Mouse (Mus musculus) cerebellum, adult 2 months (tissue): ENCODE data around the gene Gclc. TPM values are rescaled to one million over a fixed set of nuclear protein-coding genes. Genes with fewer than 3 reads are reported as not detected.

Experiments
- DNase-seq, 2 experiments: peaks; one replicate each; pipeline ENCODE4 v3.0.0; 2021
- H3K27ac ChIP-seq: fragments of 200-500 bp; 2 replicates; pipeline ENCODE4 v1.5.1; 2012; ENCODE audit warnings: low read length, control low read depth, inconsistent platforms; ENCODE audit not compliant: insufficient read depth
- H3K27me3 ChIP-seq: fragments of 200-500 bp; 2 replicates; pipeline ENCODE4 v1.6.1; 2012; ENCODE audit warnings: inconsistent platforms, mild to moderate bottlenecking, low read length, moderate library complexity; ENCODE audit not compliant: control insufficient read depth, insufficient read depth
- H3K4me1 ChIP-seq: fragments of 200-500 bp; 2 replicates; pipeline ENCODE4 v1.6.1; 2011; ENCODE audit warnings: low read length; ENCODE audit not compliant: control insufficient read depth, insufficient read depth
- H3K4me3 ChIP-seq: fragments of 200-500 bp; replicated peaks from 2 replicates; pipeline ENCODE3; 2011; ENCODE audit warnings: mild to moderate bottlenecking, low read depth, low read length, control low read depth; ENCODE audit not compliant: insufficient read depth
- CTCF ChIP-seq: fragments of 200-500 bp; IDR thresholded peaks from 2 replicates; pipeline ENCODE4 v1.5.1; 2011; ENCODE audit warnings: low read depth, mild to moderate bottlenecking, control low read depth, low read length, moderate library complexity, borderline replicate concordance; ENCODE audit not compliant: insufficient read depth
- POLR2A ChIP-seq: fragments of 200-500 bp; IDR thresholded peaks from 2 replicates; pipeline ENCODE4 v1.6.1; 2011; ENCODE audit warnings: low read length, control low read depth, borderline replicate concordance; ENCODE audit not compliant: insufficient read depth
- WGBS: fragments of 180-500 bp; shearing (Covaris S2); methylation state at CpG from one replicate; pipeline ENCODE4 v1.1.7; 2018; 5-methylcytosine and 5-hydroxymethylcytosine counted together
- polyA plus RNA-seq: library from polyadenylated mRNA; depleted of rRNA; stranded (reverse); fragments of >200 nt; gene quantifications from 2 replicates; pipeline ENCODE4 v1.2.3, GENCODE M21; 2012

The Gclc gene
- polyA plus RNA-seq, 1 experiment: 40.7 TPM

GRCm38 (mm10) chr9:77750133-77751060, 3.9 kb upstream of the Gclc start:
- no peaks in the 10 kb centered on the region for H3K4me1 ChIP-seq
- no peak for TF ChIP-seq CTCF
- TF ChIP-seq POLR2A: peak; percentile 58; the same call in 1 of the 2 replicates
- no peaks in the 10 kb centered on the region for H3K27me3 ChIP-seq
- peak; percentile 95 for DNase-seq
- H3K4me3 ChIP-seq: peak overlapping the region; percentile 65
- under 1% methylated on average over 79 of the region's 79 CpGs for WGBS
- peak overlapping the region; percentile 83 for H3K27ac ChIP-seq

DNA sequence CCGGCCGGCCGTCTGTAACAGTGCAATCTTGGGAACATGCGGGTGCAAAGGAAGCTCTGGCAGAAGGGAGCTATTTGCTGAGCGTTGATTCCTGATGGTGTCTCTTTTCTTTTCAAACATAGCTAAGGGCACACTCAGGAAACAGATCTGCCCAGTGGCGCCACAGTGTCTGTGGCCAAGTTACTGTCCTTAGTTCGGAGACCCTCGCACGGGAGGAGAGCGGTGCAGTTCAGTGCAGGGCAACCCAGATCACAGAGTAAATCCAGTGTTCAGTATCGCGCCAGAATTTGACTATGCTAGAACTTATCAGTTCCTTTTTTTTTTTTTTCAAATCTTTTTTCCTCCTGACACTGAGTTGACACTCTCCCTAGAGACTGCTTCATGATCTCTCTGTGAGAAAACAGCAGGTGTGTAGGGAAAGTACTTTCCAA, 3.2 kb upstream of the Gclc start:
- Histone ChIP-seq H3K4me1 (no peaks in the 10 kb centered on the region; the same call in 1 of the 2 replicates), H3K27me3 (no peaks in the 10 kb centered on the region), H3K27ac (peak overlapping the region; percentile 83), H3K4me3 (peak overlapping the region; percentile 65)
- under 1% methylated on average over 12 of the region's 12 CpGs for WGBS
- no peak for DNase-seq
- TF ChIP-seq POLR2A: no peak
- no peak for TF ChIP-seq CTCF

DNA sequence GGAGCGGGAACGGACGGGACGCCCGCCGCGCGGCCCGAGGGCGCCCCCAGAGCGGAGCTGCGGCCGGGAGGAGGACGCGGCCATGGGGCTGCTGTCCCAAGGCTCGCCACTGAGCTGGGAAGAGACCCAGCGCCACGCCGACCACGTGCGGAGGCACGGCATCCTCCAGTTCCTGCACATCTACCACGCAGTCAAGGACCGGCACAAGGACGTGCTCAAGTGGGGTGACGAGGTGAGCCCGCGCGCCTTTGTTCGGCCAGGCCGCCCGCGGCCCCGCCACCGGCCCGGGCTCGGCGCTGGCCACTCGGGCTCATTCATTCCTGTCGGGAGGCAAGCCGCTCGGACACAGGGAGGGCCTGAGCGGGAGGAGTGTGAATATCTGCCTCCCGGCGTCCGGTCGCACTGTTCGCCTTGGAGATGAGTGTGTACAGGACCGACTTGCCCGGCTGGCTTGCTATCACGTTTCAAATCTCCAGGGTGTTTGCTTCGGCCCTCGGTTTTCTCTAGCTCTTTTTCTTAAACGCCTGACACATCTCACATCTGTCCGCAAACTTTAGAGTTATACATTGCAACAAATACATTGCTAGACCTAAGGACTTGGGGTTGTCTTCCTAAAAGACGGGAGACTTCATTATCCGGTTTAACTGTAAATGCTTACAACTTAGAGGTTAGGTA, 530 bp downstream of the Gclc start:
- peak; percentile 20; the same call in 1 of the 2 replicates for TF ChIP-seq CTCF
- no peak for TF ChIP-seq POLR2A
- Histone ChIP-seq H3K4me1 (peaks cover 5% of the 10 kb centered on the region; the same call in 1 of the 2 replicates), H3K27me3 (no peaks in the 10 kb centered on the region), H3K27ac (peak overlapping the region; percentile 60), H3K4me3 (peak overlapping the region; percentile 68)
- DNase-seq: peak; percentile 79 to 84
- WGBS: under 1% methylated on average over 54 of the region's 57 CpGs

DNA sequence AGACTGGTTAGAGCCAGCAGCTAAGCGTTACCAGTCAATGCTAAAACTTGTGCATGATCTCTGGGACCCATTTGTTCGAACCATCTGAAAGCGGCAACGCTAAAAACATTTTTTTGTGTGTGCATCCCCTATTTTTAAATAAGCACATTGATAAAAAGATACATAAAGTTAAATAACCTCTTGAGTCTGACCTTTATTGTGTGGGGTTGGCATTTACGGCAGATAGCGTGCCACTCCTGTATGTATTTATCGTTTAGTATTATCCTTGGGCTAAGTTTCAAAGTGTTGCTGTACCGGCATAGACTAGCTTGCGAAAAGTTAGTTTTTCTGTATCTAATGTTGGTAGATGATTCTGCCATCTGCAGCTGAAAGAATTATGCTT, 1.1 kb downstream of the Gclc start:
- peak overlapping the region; percentile 68 for H3K4me3 ChIP-seq
- TF ChIP-seq CTCF (no peak), POLR2A (no peak)
- 11% methylated on average over 9 of the region's 9 CpGs for WGBS
- peaks cover 5% of the 10 kb centered on the region; the same call in 1 of the 2 replicates for H3K4me1 ChIP-seq
- DNase-seq: no peak
- no peaks in the 10 kb centered on the region for H3K27me3 ChIP-seq
- H3K27ac ChIP-seq: no peak overlapping the region

DNA sequence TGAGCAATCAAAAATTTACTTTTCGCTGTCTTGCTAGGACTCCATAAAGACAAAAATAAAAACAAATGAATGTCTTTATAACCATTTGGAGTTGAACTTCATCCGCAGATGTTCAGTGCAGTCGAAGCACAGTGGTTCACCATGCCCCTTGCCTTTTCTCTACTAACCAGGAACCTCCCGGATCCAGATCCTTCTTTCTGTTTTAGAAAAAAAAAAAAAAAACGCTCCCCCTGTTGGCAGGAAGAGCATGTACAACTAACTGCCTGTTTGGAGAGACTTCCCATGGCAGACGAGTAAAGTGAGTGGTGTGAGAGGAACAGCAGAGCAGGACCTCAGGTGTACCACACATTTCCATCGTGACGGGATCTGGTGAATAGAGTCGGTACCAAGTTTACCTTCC, 1.7 kb downstream of the Gclc start:
- TF ChIP-seq CTCF (peak; percentile 40; the same call in 1 of the 2 replicates), POLR2A (no peak)
- Histone ChIP-seq H3K4me1 (peaks cover 5% of the 10 kb centered on the region; the same call in 1 of the 2 replicates), H3K4me3 (peak overlapping the region; percentile 43), H3K27ac (no peak overlapping the region), H3K27me3 (no peaks in the 10 kb centered on the region)
- 22% methylated on average over 9 of the region's 9 CpGs for WGBS
- peak in 1 of 2 experiments; percentile 10 for DNase-seq

DNA sequence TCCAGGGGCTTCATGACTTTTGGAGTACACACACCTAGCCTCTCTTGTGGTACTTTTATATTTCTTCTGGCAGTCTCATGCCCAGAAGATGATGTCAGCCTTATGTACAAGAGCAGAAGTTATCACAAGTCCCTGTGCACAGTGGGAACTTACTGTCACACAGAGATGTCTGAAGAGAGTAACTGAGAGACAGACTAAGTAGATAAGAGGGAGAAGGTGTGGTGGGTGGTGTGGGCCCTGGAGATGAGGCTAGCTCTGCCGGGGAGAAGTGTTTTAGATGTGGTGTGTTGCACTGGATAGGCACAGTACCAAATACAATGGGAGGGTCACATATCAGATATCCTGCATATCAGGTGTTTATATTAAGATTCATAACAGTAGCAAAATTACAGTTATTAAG, 3.0 kb downstream of the Gclc start:
- WGBS: 71% methylated on average over 1 of the region's 1 CpGs

GRCm38 (mm10) chr9:77758481-77758880, 4.1 kb downstream of the Gclc start:
- TF ChIP-seq CTCF (no peak), POLR2A (no peak)
- Histone ChIP-seq H3K4me3 (no peak overlapping the region), H3K27ac (no peak overlapping the region), H3K4me1 (peaks cover 5% of the 10 kb centered on the region; the same call in 1 of the 2 replicates), H3K27me3 (no peaks in the 10 kb centered on the region)
- no peak for DNase-seq
- WGBS: 70% methylated on average over 8 of the region's 8 CpGs

More for the DNA sequence above, 3.0 kb downstream of the Gclc start:
- Histone ChIP-seq H3K27ac (no peak overlapping the region), H3K4me3 (no peak overlapping the region), H3K4me1 (peaks cover 5% of the 10 kb centered on the region; the same call in 1 of the 2 replicates), H3K27me3 (no peaks in the 10 kb centered on the region)
- TF ChIP-seq POLR2A (no peak), CTCF (no peak)
- DNase-seq: no peak

GRCm38 (mm10) chr9:77759111-77759510, 4.8 kb downstream of the Gclc start:
- H3K27me3 ChIP-seq: no peaks in the 10 kb centered on the region
- no peak overlapping the region for H3K27ac ChIP-seq
- no peak overlapping the region for H3K4me3 ChIP-seq
- 76% methylated on average over 6 of the region's 6 CpGs for WGBS
- DNase-seq: no peak
- peaks cover 5% of the 10 kb centered on the region; the same call in 1 of the 2 replicates for H3K4me1 ChIP-seq
- TF ChIP-seq CTCF: no peak
- no peak for TF ChIP-seq POLR2A
